Mouse (Mus musculus) heart, adult 2 months (tissue): ENCODE data around the gene Agtpbp1.

Source experiments
- CTCF ChIP-seq: fragments of 200-600 bp; IDR thresholded peaks from 2 replicates; pipeline ENCODE4 v1.8.1; 2022; ENCODE audit warnings: antibody characterized with exemption, mild to moderate bottlenecking, moderate library complexity
- POLR2A ChIP-seq: fragments of 200-500 bp; IDR thresholded peaks from 2 replicates; pipeline ENCODE4 v1.6.1; 2011; ENCODE audit warnings: mild to moderate bottlenecking, low read depth, low read length, control low read depth; ENCODE audit not compliant: insufficient read depth

- TF ChIP-seq CTCF, result no peak
- no peak for TF ChIP-seq POLR2A
These were observed 2.2 kb upstream of the Agtpbp1 start for GRCm38 (mm10) chr13:59587201-59587600.
